ENCODE assay signal across 22 mouse cellular contexts in the genomic region with DNA sequence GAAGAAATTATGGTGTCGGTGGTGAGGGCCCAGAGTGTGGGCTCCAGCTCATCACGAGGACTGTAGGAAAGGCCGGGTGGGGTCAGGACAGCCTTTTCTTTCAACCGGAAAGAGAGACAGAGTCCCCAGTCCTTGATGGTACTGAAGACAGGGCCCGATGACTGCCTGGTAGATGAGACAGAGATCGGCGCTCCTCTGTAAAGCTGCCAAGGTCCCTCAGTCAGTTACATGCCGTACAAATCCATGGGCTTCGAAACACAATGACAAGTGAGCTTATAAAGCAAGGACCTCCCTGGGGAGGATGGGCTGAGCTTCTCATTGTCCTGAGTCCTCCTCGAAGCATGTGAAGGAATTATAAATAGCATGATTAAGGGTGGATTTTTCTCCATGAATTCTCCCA. TPM values are rescaled to one million over a fixed set of nuclear protein-coding genes. Genes with fewer than 3 reads are reported as not detected.
A peak's percentile ranks its signal among the peaks of the same experiment; 100 is the strongest.
DNase-seq lines count a peak whose midpoint lies in the region; ATAC-seq and TF ChIP-seq lines count a peak whose summit lies in the region.
"Had no signal": no experiment of that assay in that cellular context is flagged by ENCODE, and none has a peak within 500 bp of the region (broad histone marks: within the 10 kb centered on the region; RNA-seq: fewer than 3 reads in every experiment).

No protein-coding gene starts in this region.

- no peaks in the 10 kb centered on the region for H3K36me3 ChIP-seq in midbrain, embryonic 14.5 days (ENCODE audit: control insufficient read depth, insufficient read depth, low read length)
- no peaks in the 10 kb centered on the region for H3K36me3 ChIP-seq in midbrain, embryonic 10.5 days
- H3K36me3 ChIP-seq in hindbrain, embryonic 11.5 days (ENCODE audit: control insufficient read depth, insufficient read depth, low read length): no peaks in the 10 kb centered on the region
- H3K36me3 ChIP-seq in neural tube, embryonic 13.5 days: no peaks in the 10 kb centered on the region
- H3K36me3 ChIP-seq in intestine, postnatal 0 days (ENCODE audit: control insufficient read depth, insufficient read depth): no peaks in the 10 kb centered on the region
- H3K36me3 ChIP-seq: heart, embryonic 13.5 days; limb, embryonic 13.5 days had no signal

- H3K4me3 ChIP-seq in midbrain, embryonic 14.5 days (replicated peaks; ENCODE audit: low read depth, low read length): no peak overlapping the region
- no peak overlapping the region for H3K4me3 ChIP-seq in midbrain, embryonic 10.5 days
- no peak overlapping the region for H3K4me3 ChIP-seq in hindbrain, embryonic 11.5 days (ENCODE audit: low read depth, low read length)
- no peak overlapping the region for H3K4me3 ChIP-seq in neural tube, embryonic 13.5 days
- H3K4me3 ChIP-seq in intestine, postnatal 0 days (ENCODE audit: low read depth, low read length): no peak overlapping the region
- H3K4me3 ChIP-seq: gastrocnemius, adult 2 months; heart, embryonic 13.5 days; limb, embryonic 13.5 days had no signal

- H3K4me2 ChIP-seq in midbrain, embryonic 14.5 days (ENCODE audit: low read length): no peak overlapping the region
- H3K4me2 ChIP-seq in hindbrain, embryonic 11.5 days (replicated peaks; ENCODE audit: low read depth, low read length): no peak overlapping the region
- H3K4me2 ChIP-seq in neural tube, embryonic 13.5 days: no peak overlapping the region
- H3K4me2 ChIP-seq in intestine, postnatal 0 days (replicated peaks; ENCODE audit: low read depth): no peak overlapping the region
- H3K4me2 ChIP-seq: heart, embryonic 13.5 days; limb, embryonic 13.5 days had no signal

- H3K27ac ChIP-seq in midbrain, embryonic 14.5 days (replicated peaks; ENCODE audit: low read depth, low read length): no peak overlapping the region
- no peak overlapping the region for H3K27ac ChIP-seq in midbrain, embryonic 10.5 days (replicated peaks)
- H3K27ac ChIP-seq in hindbrain, embryonic 11.5 days (ENCODE audit: low read depth, low read length): no peak overlapping the region
- H3K27ac ChIP-seq in neural tube, embryonic 13.5 days (replicated peaks): peak overlapping the region; percentile 57; the same call in 1 of the 2 replicates
- no peak overlapping the region for H3K27ac ChIP-seq in intestine, postnatal 0 days (ENCODE audit: low read depth, low read length)
- H3K27ac ChIP-seq: gastrocnemius, adult 2 months; heart, embryonic 13.5 days; limb, embryonic 13.5 days; liver, embryonic 14.5 days had no signal

- H3K27me3 ChIP-seq in midbrain, embryonic 14.5 days (ENCODE audit: control insufficient read depth, insufficient read depth, low read length): no peaks in the 10 kb centered on the region
- H3K27me3 ChIP-seq in midbrain, embryonic 10.5 days (ENCODE audit: low read depth, poor library complexity, severe bottlenecking): peaks cover 9% of the 10 kb centered on the region; the same call in 1 of the 2 replicates
- no peaks in the 10 kb centered on the region for H3K27me3 ChIP-seq in hindbrain, embryonic 11.5 days (ENCODE audit: control insufficient read depth, insufficient read depth, low read length)
- peaks cover 18% of the 10 kb centered on the region; the same call in 1 of the 2 replicates for H3K27me3 ChIP-seq in neural tube, embryonic 13.5 days
- H3K27me3 ChIP-seq in intestine, postnatal 0 days (replicated peaks; ENCODE audit: control insufficient read depth, insufficient read depth, low read length): no peaks in the 10 kb centered on the region

- peaks cover 14% of the 10 kb centered on the region; the same call in 1 of the 2 replicates for H3K4me1 ChIP-seq in midbrain, embryonic 14.5 days (ENCODE audit: control insufficient read depth, insufficient read depth, low read length)
- peaks cover 7% of the 10 kb centered on the region; the same call in 1 of the 2 replicates for H3K4me1 ChIP-seq in midbrain, embryonic 10.5 days
- no peaks in the 10 kb centered on the region for H3K4me1 ChIP-seq in hindbrain, embryonic 11.5 days (replicated peaks; ENCODE audit: control insufficient read depth, insufficient read depth, low read length)
- peaks cover 29% of the 10 kb centered on the region for H3K4me1 ChIP-seq in neural tube, embryonic 13.5 days (replicated peaks)
- H3K4me1 ChIP-seq in intestine, postnatal 0 days (replicated peaks; ENCODE audit: control insufficient read depth, insufficient read depth, low read length): no peaks in the 10 kb centered on the region
- H3K4me1 ChIP-seq: heart, embryonic 13.5 days; limb, embryonic 13.5 days had no signal

- intact Hi-C loops in heart, postnatal 25 days (cut with DNase I): no loop called here

- no peaks in the 10 kb centered on the region for H3K9me3 ChIP-seq in midbrain, embryonic 14.5 days (ENCODE audit: control insufficient read depth, low read length)
- H3K9me3 ChIP-seq in midbrain, embryonic 10.5 days (replicated peaks): no peaks in the 10 kb centered on the region
- no peaks in the 10 kb centered on the region for H3K9me3 ChIP-seq in hindbrain, embryonic 11.5 days (ENCODE audit: control insufficient read depth, low read length)
- H3K9me3 ChIP-seq in neural tube, embryonic 13.5 days: no peaks in the 10 kb centered on the region
- H3K9me3 ChIP-seq in intestine, postnatal 0 days (ENCODE audit: control insufficient read depth): no peaks in the 10 kb centered on the region
- H3K9me3 ChIP-seq: heart, embryonic 13.5 days; limb, embryonic 13.5 days had no signal

- peak; percentile 58 for DNase-seq in midbrain, embryonic 14.5 days
- no peak for DNase-seq in midbrain, embryonic 10.5 days (ENCODE audit: low spot score)
- peak; percentile 58 for DNase-seq in adrenal gland, postnatal 14 days
- no peak for DNase-seq in hindbrain, embryonic 11.5 days (ENCODE audit: low spot score)
- no peak for DNase-seq in heart, postnatal 25 days (ENCODE audit: low spot score)
- DNase-seq: cerebellum, adult 9-10 months; kidney, adult 18-20 months; kidney, postnatal 25 days; layer of hippocampus, adult 9-11 months had no signal

- no peak for TF ChIP-seq CTCF in intestine, postnatal 0 days (IDR thresholded peaks at IDR 0.05; ENCODE audit: low read depth)

- no peak for ATAC-seq in midbrain, embryonic 14.5 days (ENCODE audit: low FRiP score, low TSS enrichment)
- no peak for ATAC-seq in hindbrain, embryonic 11.5 days (ENCODE audit: low FRiP score)
- peak; percentile 10; the same call in 1 of the 2 replicates for ATAC-seq in neural tube, embryonic 13.5 days (ENCODE audit: low read depth)
- no peak for ATAC-seq in intestine, postnatal 0 days

- H3K9ac ChIP-seq in midbrain, embryonic 14.5 days (replicated peaks; ENCODE audit: low read length): no peak overlapping the region
- 0 out of 2 replicates have a peak overlapping the region, but pooled peaks have one; percentile 23 for H3K9ac ChIP-seq in hindbrain, embryonic 11.5 days (ENCODE audit: low read depth, low read length)
- no peak overlapping the region for H3K9ac ChIP-seq in neural tube, embryonic 13.5 days
- no peak overlapping the region for H3K9ac ChIP-seq in intestine, postnatal 0 days (ENCODE audit: low read depth, low read length)
- H3K9ac ChIP-seq: heart, embryonic 13.5 days; limb, embryonic 13.5 days; liver, embryonic 14.5 days had no signal

- WGBS in midbrain, embryonic 14.5 days: 57% methylated on average over 10 of the region's 10 CpGs
- WGBS in midbrain, embryonic 10.5 days: 84% methylated on average over 10 of the region's 10 CpGs
- WGBS in hindbrain, embryonic 11.5 days: 70% methylated on average over 10 of the region's 10 CpGs
- 61% methylated on average over 10 of the region's 10 CpGs for WGBS in neural tube, embryonic 13.5 days
- WGBS in intestine, postnatal 0 days: 69% methylated on average over 10 of the region's 10 CpGs

RNA-seq across cellular contexts. Expression of a gene that starts 13.2 kb away (rescaled TPM):
- polyA plus RNA-seq in midbrain, embryonic 14.5 days (2014; fragmentation: Nextera tagmentation; extraction: Ambion mirVana): 5.1 and 5.3 TPM in 2 replicates
- polyA plus RNA-seq in midbrain, embryonic 10.5 days (2016; fragmentation: Nextera tagmentation; extraction: Ambion mirVana): 3.7 and 5.0 TPM in 2 replicates
- 0.70 and 2.6 TPM in 2 replicates for total RNA-seq in adrenal gland, postnatal 14 days (2021)
- polyA plus RNA-seq in hindbrain, embryonic 11.5 days (2014; fragmentation: Nextera tagmentation; extraction: Ambion mirVana): 10.0 and 14.7 TPM in 2 replicates
- 62.4 and 73.8 TPM in 2 replicates for polyA plus RNA-seq in neural tube, embryonic 13.5 days (2015; fragmentation: Nextera tagmentation; extraction: Ambion mirVana)
- not detected for total RNA-seq in heart, postnatal 25 days (2021)
- polyA plus RNA-seq in intestine, postnatal 0 days (2015; fragmentation: Nextera tagmentation; extraction: Ambion mirVana): 0.64 and 0.67 TPM in 2 replicates
- total RNA-seq: gastrocnemius, adult 2 months; granulocyte monocyte progenitor cell, adult 5-6 weeks; monocyte, adult 5-6 weeks had no signal

RNA-seq across cellular contexts. Expression of a gene that starts 18.4 kb away (rescaled TPM):
- not detected in 2 replicates for polyA plus RNA-seq in midbrain, embryonic 14.5 days (2014; fragmentation: Nextera tagmentation; extraction: Ambion mirVana)
- not detected in 2 replicates for polyA plus RNA-seq in midbrain, embryonic 10.5 days (2016; fragmentation: Nextera tagmentation; extraction: Ambion mirVana)
- not detected in 2 replicates for total RNA-seq in adrenal gland, postnatal 14 days (2021)
- not detected in 2 replicates for polyA plus RNA-seq in hindbrain, embryonic 11.5 days (2014; fragmentation: Nextera tagmentation; extraction: Ambion mirVana)
- not detected in 2 replicates for polyA plus RNA-seq in neural tube, embryonic 13.5 days (2015; fragmentation: Nextera tagmentation; extraction: Ambion mirVana)
- total RNA-seq in heart, postnatal 25 days (2021): not detected
- polyA plus RNA-seq in intestine, postnatal 0 days (2015; fragmentation: Nextera tagmentation; extraction: Ambion mirVana): 2.7 and 3.6 TPM in 2 replicates
- total RNA-seq: ES-E14; gastrocnemius, adult 2 months; granulocyte monocyte progenitor cell, adult 5-6 weeks; heart, postnatal 4 days; left cerebral cortex, postnatal 10 days; monocyte, adult 5-6 weeks had no signal
- polyA plus RNA-seq: heart, embryonic 13.5 days; limb, embryonic 13.5 days; liver, embryonic 14.5 days; lung, embryonic 16.5 days had no signal

RNA-seq across cellular contexts. Expression of a gene that starts 40.0 kb away (rescaled TPM):
- 0.32 TPM in 1 of 2 replicates, not detected in the other for polyA plus RNA-seq in midbrain, embryonic 14.5 days (2014; fragmentation: Nextera tagmentation; extraction: Ambion mirVana)
- polyA plus RNA-seq in midbrain, embryonic 10.5 days (2016; fragmentation: Nextera tagmentation; extraction: Ambion mirVana): 0.05 TPM in 1 of 2 replicates, not detected in the other
- not detected in 2 replicates for total RNA-seq in adrenal gland, postnatal 14 days (2021)
- polyA plus RNA-seq in hindbrain, embryonic 11.5 days (2014; fragmentation: Nextera tagmentation; extraction: Ambion mirVana): 1.9 and 3.3 TPM in 2 replicates
- 6.6 and 7.1 TPM in 2 replicates for polyA plus RNA-seq in neural tube, embryonic 13.5 days (2015; fragmentation: Nextera tagmentation; extraction: Ambion mirVana)
- total RNA-seq in heart, postnatal 25 days (2021): not detected
- polyA plus RNA-seq in intestine, postnatal 0 days (2015; fragmentation: Nextera tagmentation; extraction: Ambion mirVana): not detected in 2 replicates
- total RNA-seq: gastrocnemius, adult 2 months; granulocyte monocyte progenitor cell, adult 5-6 weeks; heart, postnatal 4 days; monocyte, adult 5-6 weeks had no signal
- polyA plus RNA-seq: liver, embryonic 14.5 days; lung, embryonic 16.5 days; stomach, embryonic 16.5 days had no signal

RNA-seq across cellular contexts. Expression of a gene that starts 41.7 kb away (rescaled TPM):
- polyA plus RNA-seq in midbrain, embryonic 14.5 days (2014; fragmentation: Nextera tagmentation; extraction: Ambion mirVana): not detected in 2 replicates
- polyA plus RNA-seq in midbrain, embryonic 10.5 days (2016; fragmentation: Nextera tagmentation; extraction: Ambion mirVana): not detected in 2 replicates
- not detected in 2 replicates for total RNA-seq in adrenal gland, postnatal 14 days (2021)
- polyA plus RNA-seq in hindbrain, embryonic 11.5 days (2014; fragmentation: Nextera tagmentation; extraction: Ambion mirVana): not detected in 2 replicates
- polyA plus RNA-seq in neural tube, embryonic 13.5 days (2015; fragmentation: Nextera tagmentation; extraction: Ambion mirVana): not detected in 2 replicates
- not detected for total RNA-seq in heart, postnatal 25 days (2021)
- polyA plus RNA-seq in intestine, postnatal 0 days (2015; fragmentation: Nextera tagmentation; extraction: Ambion mirVana): 1,275 and 1,389 TPM in 2 replicates
- total RNA-seq: ES-E14; gastrocnemius, adult 2 months; granulocyte monocyte progenitor cell, adult 5-6 weeks; heart, postnatal 4 days; left cerebral cortex, postnatal 10 days; monocyte, adult 5-6 weeks had no signal
- polyA plus RNA-seq: heart, embryonic 13.5 days; liver, embryonic 14.5 days; lung, embryonic 16.5 days had no signal

RNA-seq across cellular contexts. Expression of a gene that starts 47.3 kb away (rescaled TPM):
- polyA plus RNA-seq in midbrain, embryonic 14.5 days (2014; fragmentation: Nextera tagmentation; extraction: Ambion mirVana): not detected in 2 replicates
- polyA plus RNA-seq in midbrain, embryonic 10.5 days (2016; fragmentation: Nextera tagmentation; extraction: Ambion mirVana): not detected in 2 replicates
- total RNA-seq in adrenal gland, postnatal 14 days (2021): not detected in 2 replicates
- polyA plus RNA-seq in hindbrain, embryonic 11.5 days (2014; fragmentation: Nextera tagmentation; extraction: Ambion mirVana): 0.47 TPM in 1 of 2 replicates, not detected in the other
- 0.31 and 0.62 TPM in 2 replicates for polyA plus RNA-seq in neural tube, embryonic 13.5 days (2015; fragmentation: Nextera tagmentation; extraction: Ambion mirVana)
- total RNA-seq in heart, postnatal 25 days (2021): not detected
- not detected in 2 replicates for polyA plus RNA-seq in intestine, postnatal 0 days (2015; fragmentation: Nextera tagmentation; extraction: Ambion mirVana)
- total RNA-seq: granulocyte monocyte progenitor cell, adult 5-6 weeks; heart, postnatal 4 days; left cerebral cortex, postnatal 10 days; monocyte, adult 5-6 weeks had no signal
- polyA plus RNA-seq: heart, embryonic 13.5 days; liver, embryonic 14.5 days had no signal

Comparison
In these comparisons a context has a peak if more than half of its experiments do, and no peak if none do; other contexts are left out.
1. DNase-seq: peak in midbrain, embryonic 14.5 days (single experiment) and adrenal gland, postnatal 14 days (single experiment); none in midbrain, embryonic 10.5 days (single experiment), hindbrain, embryonic 11.5 days (single experiment) and heart, postnatal 25 days (single experiment).